Mouse (Mus musculus): ENCODE results near the gene Tax1bp1.

DNA sequence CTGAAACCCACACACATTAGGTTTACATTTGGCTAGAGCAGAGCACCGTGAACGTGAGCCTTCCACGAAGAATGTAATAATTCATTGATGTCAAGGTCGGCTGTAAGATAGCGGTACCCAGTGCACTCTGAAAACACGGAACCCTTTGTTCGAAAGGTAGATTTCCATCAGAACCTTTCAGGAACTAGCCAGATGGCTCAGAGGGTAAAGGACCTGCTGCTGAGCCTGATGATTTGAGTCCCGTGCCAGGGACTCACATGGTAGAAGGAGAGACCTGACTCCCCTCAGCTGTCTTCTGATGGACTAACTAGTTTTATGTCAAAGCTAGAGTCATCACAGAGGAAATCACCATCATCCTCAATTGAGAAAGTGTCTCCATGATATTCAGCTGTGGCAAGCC, 41.7 kb upstream of the Tax1bp1 start:
- TF ChIP-seq CTCF (IDR thresholded peaks at IDR 0.05; ENCODE audit: low read depth) (no peak), EP300 (optimal IDR thresholded peaks at IDR 0.05) (no peak)

All from stomach, postnatal 0 days (tissue).